Mouse (Mus musculus) C2C12 (cell line): ENCODE data around the gene Tex101. TPM values are rescaled to one million over a fixed set of nuclear protein-coding genes. Genes with fewer than 3 reads are reported as not detected.

Experiments used
- H3K27me3 ChIP-seq: one replicate; pipeline ENCODE4 v1.6.1; 2011; ENCODE audit not compliant: control insufficient read depth, insufficient read depth, insufficient read length
- H3K36me3 ChIP-seq: one replicate; pipeline ENCODE4 v1.6.1; 2011; ENCODE audit not compliant: control insufficient read depth, insufficient read depth
- H3K4me3 ChIP-seq: one replicate; pipeline ENCODE4 v1.5.1; 2011; ENCODE audit warnings: mild to moderate bottlenecking, control low read depth; ENCODE audit not compliant: poor library complexity, insufficient read depth, severe bottlenecking
- H3K79me2 ChIP-seq: one replicate; pipeline ENCODE4 v1.6.1; 2011; ENCODE audit not compliant: control insufficient read depth, insufficient read depth
- H3K79me3 ChIP-seq: one replicate; pipeline ENCODE4 v1.6.1; 2011; ENCODE audit warnings: low read depth, control low read depth
- H3ac ChIP-seq: one replicate; pipeline ENCODE3; 2011; ENCODE audit warnings: low read depth; ENCODE audit not compliant: control insufficient read depth, insufficient read length
- CEBPB ChIP-seq: IDR thresholded peaks from one replicate; pipeline ENCODE4 v1.6.1; 2011; ENCODE audit warnings: low read depth, mild to moderate bottlenecking, control low read depth, moderate library complexity
- CTCF ChIP-seq: IDR thresholded peaks from one replicate; pipeline ENCODE4 v1.5.1; 2011; ENCODE audit not compliant: control insufficient read depth, insufficient read depth, insufficient read length
- FOSL1 ChIP-seq: IDR thresholded peaks from one replicate; pipeline ENCODE4 v1.8.0; 2011; ENCODE audit warnings: mild to moderate bottlenecking, low read length; ENCODE audit not compliant: poor library complexity, insufficient read depth, severe bottlenecking
- MAX ChIP-seq: IDR thresholded peaks from one replicate; pipeline ENCODE4 v1.6.1; 2011; ENCODE audit warnings: mild to moderate bottlenecking, control low read depth
- MYOD1 ChIP-seq: IDR thresholded peaks from one replicate; pipeline ENCODE4 v1.6.1; 2011; ENCODE audit warnings: low read depth; ENCODE audit not compliant: control insufficient read depth, insufficient read length
- MYOG ChIP-seq: IDR thresholded peaks from one replicate; pipeline ENCODE4 v1.6.1; 2011; ENCODE audit not compliant: control insufficient read depth, insufficient read length; ENCODE audit errors: extremely low read depth
- USF1 ChIP-seq: IDR thresholded peaks from one replicate; pipeline ENCODE4 v1.6.1; 2011; ENCODE audit warnings: low read depth, mild to moderate bottlenecking, control low read depth, moderate library complexity
- polyA plus RNA-seq: library from polyadenylated mRNA; unstranded; fragments of >200 nt; fragmentation: generic; extraction: Trizol; gene quantifications from one replicate; pipeline ENCODE4 v1.2.1, GENCODE M21; 2012; ENCODE audit warnings: missing spikeins

Gene Tex101
- polyA plus RNA-seq, 1 experiment: not detected

- no peaks in the 10 kb centered on the region for H3K79me3 ChIP-seq
- no peak overlapping the region for H3K4me3 ChIP-seq
- peaks cover 34% of the 10 kb centered on the region for H3K27me3 ChIP-seq
- H3K36me3 ChIP-seq: no peaks in the 10 kb centered on the region
- H3ac ChIP-seq: no peak overlapping the region
- TF ChIP-seq MYOD1: no peak
- no peak for TF ChIP-seq MYOG
- TF ChIP-seq CEBPB: no peak
- TF ChIP-seq CTCF: no peak
- TF ChIP-seq USF1: no peak
- TF ChIP-seq MAX: no peak
- H3K79me2 ChIP-seq: no peaks in the 10 kb centered on the region
Measured at GRCm38 (mm10) chr7:24640450-24640849, 36.0 kb downstream of the Tex101 start.

DNA sequence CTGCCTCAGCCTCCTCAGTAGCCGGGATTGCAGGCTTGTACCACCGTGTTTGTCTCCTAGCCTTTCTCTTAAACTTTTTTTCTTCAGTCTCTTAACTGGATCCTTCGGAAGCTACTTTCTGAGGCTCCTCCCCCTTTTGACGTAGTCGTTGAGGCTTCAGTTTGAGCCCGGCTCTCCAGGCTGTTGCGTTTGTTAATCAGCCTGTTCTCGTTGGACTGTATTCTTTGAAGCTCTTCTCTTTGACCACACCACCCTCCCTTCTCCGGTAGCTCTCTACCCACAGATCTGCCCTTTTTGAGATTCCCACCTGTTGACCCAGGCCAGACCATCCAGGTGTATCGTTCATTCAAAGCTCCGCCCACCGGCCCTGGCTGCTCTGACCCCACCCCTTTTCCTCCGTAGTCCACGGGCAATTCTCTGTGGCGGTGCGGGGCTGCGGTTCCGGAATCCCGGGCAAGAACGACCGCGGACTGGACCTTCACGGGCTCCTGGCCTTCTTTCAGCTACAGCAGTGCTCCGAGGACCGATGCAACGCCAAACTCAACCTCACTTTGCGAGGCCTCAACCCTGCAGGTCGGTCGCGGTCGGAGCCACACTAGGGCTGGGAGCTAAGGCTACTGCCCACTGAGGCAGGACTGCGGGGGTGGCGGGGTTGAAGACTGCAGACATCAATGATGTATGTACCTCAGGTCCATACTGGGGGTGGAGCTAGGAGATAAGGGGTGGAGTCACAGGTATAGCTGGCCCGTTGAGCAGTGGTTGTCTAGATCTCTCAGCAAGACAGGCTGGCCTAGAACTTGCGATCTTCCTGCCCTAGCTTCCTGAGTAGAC, 38.2 kb downstream of the Tex101 start:
- TF ChIP-seq FOSL1: no peak
- no peak for TF ChIP-seq USF1
- TF ChIP-seq MAX: no peak
- TF ChIP-seq MYOD1: no peak
- no peak for TF ChIP-seq CEBPB
- TF ChIP-seq MYOG: no peak
- TF ChIP-seq CTCF: no peak
- H3K27me3 ChIP-seq: peaks cover 34% of the 10 kb centered on the region
- H3K79me2 ChIP-seq: no peaks in the 10 kb centered on the region
- no peak overlapping the region for H3K4me3 ChIP-seq
- no peaks in the 10 kb centered on the region for H3K36me3 ChIP-seq
- no peak overlapping the region for H3ac ChIP-seq
- no peaks in the 10 kb centered on the region for H3K79me3 ChIP-seq

DNA sequence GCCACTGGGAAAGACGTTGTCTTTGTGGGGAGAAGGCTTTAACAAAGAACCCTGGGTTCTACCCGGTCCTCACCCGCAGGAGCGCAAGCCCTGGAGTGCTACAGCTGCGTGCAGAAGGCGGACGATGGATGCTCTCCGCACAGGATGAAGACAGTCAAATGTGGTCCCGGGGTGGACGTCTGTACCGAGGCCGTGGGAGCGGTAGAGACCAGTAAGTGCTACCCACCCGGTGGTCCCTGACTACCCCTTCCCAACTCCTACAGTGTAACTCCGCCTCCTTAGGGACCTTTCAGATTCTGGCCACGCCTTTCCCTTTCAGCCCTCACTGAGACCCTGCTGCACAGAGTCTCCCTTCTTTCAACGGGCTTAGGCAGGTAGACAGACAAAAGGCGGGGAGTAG, 39.4 kb downstream of the Tex101 start:
- no peaks in the 10 kb centered on the region for H3K79me2 ChIP-seq
- TF ChIP-seq CTCF (no peak), USF1 (no peak), FOSL1 (no peak), MYOG (no peak), MAX (no peak)
- H3K79me3 ChIP-seq: no peaks in the 10 kb centered on the region
- H3ac ChIP-seq: no peak overlapping the region
- peaks cover 34% of the 10 kb centered on the region for H3K27me3 ChIP-seq
- H3K4me3 ChIP-seq: no peak overlapping the region
- no peaks in the 10 kb centered on the region for H3K36me3 ChIP-seq

DNA sequence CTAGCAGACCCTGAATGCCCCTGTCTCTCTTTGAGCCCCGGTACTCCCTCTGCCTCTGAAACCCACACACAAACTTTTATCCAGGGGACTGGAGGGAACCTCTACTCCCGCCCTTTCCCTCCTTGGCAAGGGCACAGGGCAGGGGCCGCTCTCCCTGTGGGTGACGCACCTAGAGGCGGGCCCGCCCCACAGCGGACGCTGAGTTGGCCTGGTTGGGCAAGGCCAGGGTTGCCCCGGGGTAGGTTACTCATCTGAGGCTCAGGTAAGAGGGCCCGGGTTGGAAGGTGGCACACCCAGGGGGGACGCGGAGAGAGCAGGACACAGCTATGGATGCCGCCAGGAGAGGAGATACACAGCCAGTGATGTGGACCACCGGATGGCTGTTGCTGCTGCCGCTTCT, 40.2 kb downstream of the Tex101 start, which contains the start of gene Lypd3:
TSS of gene Lypd3 (plus strand) at position 287 of the 400 bp plus-strand sequence.
- Histone ChIP-seq H3K4me3 (no peak within 1 kb of the TSS), H3K27me3 (peaks cover 34% of the 10 kb centered on the region)
- no peak for TF ChIP-seq MAX
- TF ChIP-seq CTCF: no peak
- no peak for TF ChIP-seq MYOG
- no peak for TF ChIP-seq CEBPB
- no peak for TF ChIP-seq MYOD1
- TF ChIP-seq FOSL1: no peak
- TF ChIP-seq USF1: no peak

DNA sequence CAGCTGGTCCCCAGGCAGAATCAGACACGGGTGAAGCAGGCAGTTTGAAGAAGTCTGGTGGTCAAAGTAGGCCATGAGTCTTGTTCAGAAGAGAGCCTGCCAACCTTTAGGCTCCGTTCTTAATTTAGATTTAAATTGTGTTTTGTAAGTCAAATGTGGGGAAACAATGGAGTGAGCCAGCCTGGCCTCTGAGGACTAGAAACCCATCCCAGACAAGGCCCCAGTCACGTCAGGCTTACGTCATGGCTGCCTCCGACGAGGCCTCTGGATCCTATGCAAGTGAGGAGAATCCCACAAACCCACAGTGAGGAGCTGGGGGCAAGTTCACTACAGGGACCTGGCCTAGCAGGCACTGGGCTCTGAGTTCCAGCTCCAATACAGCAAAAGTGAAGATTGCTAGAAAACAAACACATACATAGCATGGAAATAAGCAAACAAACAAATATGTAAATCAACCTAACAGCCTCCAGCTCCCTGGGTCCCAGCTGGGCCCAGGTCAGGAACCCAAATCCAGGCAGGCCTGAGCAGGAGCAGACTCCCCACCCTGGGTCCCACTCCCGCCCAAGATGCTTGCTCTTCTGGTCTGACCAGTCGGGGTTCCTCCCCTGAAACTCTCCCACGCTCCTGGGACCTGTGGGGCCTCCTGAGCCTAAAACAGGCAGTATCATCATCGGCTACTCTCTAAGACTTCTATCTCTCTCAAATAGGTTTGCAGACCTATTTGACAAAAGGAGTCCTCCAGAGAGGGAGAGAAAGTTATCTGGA, 46.2 kb downstream of the Tex101 start:
- TF ChIP-seq USF1 (no peak), MYOD1 (no peak), MYOG (no peak), CEBPB (no peak), MAX (no peak), CTCF (no peak), FOSL1 (no peak)
- Histone ChIP-seq H3ac (no peak overlapping the region), H3K27me3 (no peaks in the 10 kb centered on the region), H3K4me3 (no peak overlapping the region), H3K36me3 (no peaks in the 10 kb centered on the region), H3K79me2 (no peaks in the 10 kb centered on the region), H3K79me3 (no peaks in the 10 kb centered on the region)

More for the DNA sequence above, 40.2 kb downstream of the Tex101 start, which contains the start of gene Lypd3:
- H3ac ChIP-seq: no peak within 1 kb of the TSS
- no peaks in the 10 kb centered on the region for H3K79me3 ChIP-seq
- H3K36me3 ChIP-seq: no peaks in the 10 kb centered on the region
- no peaks in the 10 kb centered on the region for H3K79me2 ChIP-seq
